Mouse (Mus musculus) heart, adult 2 months (tissue): Measurements from ENCODE around the gene Rhog.
A peak's percentile ranks its signal among the peaks of the same experiment; 100 is the strongest.

ENCODE experiments used
- CTCF ChIP-seq: fragments of 200-600 bp; IDR thresholded peaks from 2 replicates; pipeline ENCODE4 v1.8.1; 2022; ENCODE audit warnings: antibody characterized with exemption, mild to moderate bottlenecking, moderate library complexity
- EP300 ChIP-seq: fragments of 200-500 bp; IDR thresholded peaks from 2 replicates; pipeline ENCODE4 v1.6.1; 2011; ENCODE audit warnings: low read depth, low read length, control low read depth; ENCODE audit not compliant: insufficient read depth
- POLR2A ChIP-seq: fragments of 200-500 bp; IDR thresholded peaks from 2 replicates; pipeline ENCODE4 v1.6.1; 2011; ENCODE audit warnings: mild to moderate bottlenecking, low read depth, low read length, control low read depth; ENCODE audit not compliant: insufficient read depth

GRCm38 (mm10) chr7:102222336-102222735 lies 33.5 kb downstream of the Rhog start:
- TF ChIP-seq CTCF (peak; percentile 63), POLR2A (no peak), EP300 (no peak)
